Mouse (Mus musculus) hindbrain, postnatal 0 days (tissue): ENCODE results near the gene Polr2a. TPM values are rescaled to one million over a fixed set of nuclear protein-coding genes. Genes with fewer than 3 reads are reported as not detected.

Experiments
- ATAC-seq: fragments of 200-750 bp; cut with Nextera tagmentation; 2 replicates; pipeline ENCODE4 v1.8.0; 2017; ENCODE audit warnings: mild to moderate bottlenecking, moderate TSS enrichment, moderate library complexity
- DNase-seq: peaks from one replicate; pipeline ENCODE4 v3.0.0-alpha.2; 2015; ENCODE audit warnings: low spot score
- H3K27ac ChIP-seq: fragments of 300-500 bp; sonication (generic); 2 replicates; pipeline ENCODE4 v1.5.1; 2014; ENCODE audit warnings: mild to moderate bottlenecking
- H3K27me3 ChIP-seq: fragments of 300-500 bp; sonication (generic); 2 replicates; pipeline ENCODE4 v1.6.1; 2014; ENCODE audit warnings: low read length, mixed read lengths; ENCODE audit not compliant: insufficient read depth
- H3K36me3 ChIP-seq: fragments of 300-500 bp; sonication (generic); 2 replicates; pipeline ENCODE4 v1.6.1; 2014; ENCODE audit warnings: low read length, mixed read lengths; ENCODE audit not compliant: insufficient read depth
- H3K4me1 ChIP-seq: fragments of 300-500 bp; sonication (generic); 2 replicates; pipeline ENCODE4 v1.6.1; 2014; ENCODE audit warnings: antibody characterized with exemption, low read length, mixed read lengths; ENCODE audit not compliant: insufficient read depth
- H3K4me2 ChIP-seq: fragments of 300-500 bp; sonication (generic); 2 replicates; pipeline ENCODE4 v1.6.1; 2014; ENCODE audit warnings: low read depth, mild to moderate bottlenecking, low read length, moderate library complexity, mixed read lengths
- H3K4me3 ChIP-seq: fragments of 300-500 bp; sonication (generic); 2 replicates; pipeline ENCODE4 v1.5.1; 2014; ENCODE audit warnings: low read length
- H3K9ac ChIP-seq: fragments of 300-500 bp; sonication (generic); replicated peaks from 2 replicates; pipeline ENCODE4 v1.6.1; 2014; ENCODE audit warnings: mild to moderate bottlenecking, low read length, moderate library complexity, mixed read lengths
- H3K9me3 ChIP-seq: fragments of 300-500 bp; sonication (generic); 2 replicates; pipeline ENCODE4 v1.6.1; 2016; ENCODE audit warnings: low read length, mixed read lengths
- CTCF ChIP-seq: IDR thresholded peaks from 2 replicates; pipeline ENCODE4 v1.5.1; 2016; ENCODE audit warnings: antibody characterized with exemption, control low read depth, low read depth
- WGBS: fragments of 180-500 bp; shearing (Covaris S2); extraction: QIAGEN DNeasy Blood & Tissue Kit; methylation state at CpG from one replicate; pipeline ENCODE4 v1.1.7; 2014; 5-methylcytosine and 5-hydroxymethylcytosine counted together
- polyA plus RNA-seq: library from polyadenylated mRNA; unstranded; fragments of >200 nt; fragmentation: Nextera tagmentation; extraction: Ambion mirVana; gene quantifications from 2 replicates; pipeline ENCODE4 v1.2.1, GENCODE M21; 2015
- total RNA-seq: library from RNA; depleted of rRNA; stranded (reverse); fragments of >200 nt; gene quantifications from 2 replicates; pipeline ENCODE4 v1.2.3, GENCODE M21; 2014; rRNA removed

Polr2a gene
- total RNA-seq (18.3 and 18.8 TPM in 2 replicates), polyA plus RNA-seq (9.1 and 10.5 TPM in 2 replicates)

- Histone ChIP-seq H3K4me3 (peak within 1 kb of the TSS; percentile 50), H3K9ac (peak within 1 kb of the TSS; percentile 75), H3K4me1 (peaks cover 26% of the 10 kb centered on the region), H3K36me3 (no peaks in the 10 kb centered on the region), H3K27me3 (no peaks in the 10 kb centered on the region), H3K9me3 (no peaks in the 10 kb centered on the region), H3K27ac (peak within 1 kb of the TSS; percentile 99), H3K4me2 (peak within 1 kb of the TSS; percentile 80)
- WGBS: 2% methylated on average over 36 of the region's 36 CpGs
- TF ChIP-seq CTCF: no peak; the same call in 1 of the 2 replicates
- peak; percentile 99 for DNase-seq
- peak; percentile 97 for ATAC-seq
Observed at GRCm38 (mm10) chr11:69758478-69758970, at the start of gene Polr2a. Gene Polr2a, minus strand, starts transcription at chr11:69758637.

- H3K4me3 ChIP-seq: no peak overlapping the region
- no peak for TF ChIP-seq CTCF
- DNase-seq (no peak), ATAC-seq (no peak)
- H3K36me3 ChIP-seq: no peaks in the 10 kb centered on the region
- WGBS: 82% methylated on average over 2 of the region's 2 CpGs
- H3K27ac ChIP-seq: no peak overlapping the region
- peaks cover 15% of the 10 kb centered on the region for H3K4me1 ChIP-seq
- H3K4me2 ChIP-seq: no peak overlapping the region
- no peaks in the 10 kb centered on the region for H3K9me3 ChIP-seq
- no peak overlapping the region for H3K9ac ChIP-seq
- peaks cover 20% of the 10 kb centered on the region for H3K27me3 ChIP-seq
Observed at GRCm38 (mm10) chr11:69807641-69808040, 49.2 kb upstream of the Polr2a start.

- no peak for DNase-seq
- Histone ChIP-seq H3K27ac (no peak overlapping the region), H3K27me3 (peaks cover 20% of the 10 kb centered on the region), H3K4me3 (no peak overlapping the region), H3K36me3 (no peaks in the 10 kb centered on the region), H3K4me1 (peaks cover 18% of the 10 kb centered on the region), H3K9me3 (no peaks in the 10 kb centered on the region), H3K4me2 (no peak overlapping the region), H3K9ac (no peak overlapping the region)
- peak; percentile 38 for TF ChIP-seq CTCF
- WGBS: 76% methylated on average over 4 of the region's 4 CpGs
- ATAC-seq: no peak
Observed at GRCm38 (mm10) chr11:69806378-69806777, 47.9 kb upstream of the Polr2a start.

- H3K4me2 ChIP-seq: peak within 1 kb of the TSS; percentile 95
- peak within 1 kb of the TSS; percentile 9; the same call in 1 of the 2 replicates for H3K9ac ChIP-seq
- peaks cover 20% of the 10 kb centered on the region for H3K27me3 ChIP-seq
- DNase-seq (no peak), ATAC-seq (no peak)
- no peak within 1 kb of the TSS for H3K27ac ChIP-seq
- peaks cover 20% of the 10 kb centered on the region for H3K4me1 ChIP-seq
- 0 out of 2 replicates have a peak within 1 kb of the TSS, but pooled peaks have one; percentile 2 for H3K4me3 ChIP-seq
- TF ChIP-seq CTCF: no peak
- WGBS: 9% methylated on average over 29 of the region's 29 CpGs
- H3K36me3 ChIP-seq: no peaks in the 10 kb centered on the region
- H3K9me3 ChIP-seq: no peaks in the 10 kb centered on the region
Observed at GRCm38 (mm10) chr11:69804972-69805909, 46.8 kb upstream of the Polr2a start, which contains the start of gene Tmem102. Gene Tmem102, minus strand, starts transcription at chr11:69805624.

- Histone ChIP-seq H3K4me3 (0 out of 2 replicates have a peak overlapping the region, but pooled peaks have one; percentile 2), H3K9me3 (no peaks in the 10 kb centered on the region), H3K36me3 (no peaks in the 10 kb centered on the region), H3K27ac (no peak overlapping the region), H3K4me1 (peaks cover 25% of the 10 kb centered on the region), H3K4me2 (peak overlapping the region; percentile 95), H3K9ac (peak overlapping the region; percentile 9; the same call in 1 of the 2 replicates), H3K27me3 (peaks cover 20% of the 10 kb centered on the region)
- WGBS: 8% methylated on average over 12 of the region's 12 CpGs
- ATAC-seq: no peak
- DNase-seq: no peak
- no peak for TF ChIP-seq CTCF
Observed at GRCm38 (mm10) chr11:69804652-69804940, 46.2 kb upstream of the Polr2a start.

- H3K27ac ChIP-seq: peak overlapping the region; percentile 92; the same call in 1 of the 2 replicates
- peak overlapping the region; percentile 95 for H3K4me2 ChIP-seq
- H3K9me3 ChIP-seq: no peaks in the 10 kb centered on the region
- peaks cover 20% of the 10 kb centered on the region for H3K27me3 ChIP-seq
- peaks cover 31% of the 10 kb centered on the region for H3K4me1 ChIP-seq
- peak; percentile 48 for TF ChIP-seq CTCF
- WGBS: 2% methylated on average over 60 of the region's 60 CpGs
- no peaks in the 10 kb centered on the region for H3K36me3 ChIP-seq
- peak overlapping the region; percentile 71 for H3K9ac ChIP-seq
- peak; percentile 85 for DNase-seq
- peak; percentile 22; the same call in 1 of the 2 replicates for ATAC-seq
- peak overlapping the region; percentile 60 for H3K4me3 ChIP-seq
Observed at GRCm38 (mm10) chr11:69803786-69804651, 45.6 kb upstream of the Polr2a start.
